Mouse (Mus musculus) limb, embryonic 11.5 days (tissue): ENCODE measurements at regions not wholly inside any gene's neighbourhood (a gene's known extent, or its start where the extent isn't known, plus 50 kb on each side); places are given as distances from the start of the nearest gene placed in this dataset.

Experiments used
- ATAC-seq: fragments of 200-750 bp; cut with Nextera tagmentation; 2 replicates; pipeline ENCODE4 v1.8.0; 2017; ENCODE audit warnings: low read depth; ENCODE audit not compliant: insufficient number of reproducible peaks, low FRiP score, low TSS enrichment
- DNase-seq: peaks from one replicate; pipeline ENCODE4 v3.0.0-alpha.2; 2015; ENCODE audit warnings: low spot score
- H3K27ac ChIP-seq: fragments of 300-500 bp; sonication (generic); replicated peaks from 2 replicates; pipeline ENCODE4 v1.5.1; 2014; ENCODE audit warnings: low read depth, mild to moderate bottlenecking, low read length
- H3K27me3 ChIP-seq: fragments of 300-500 bp; sonication (generic); 2 replicates; pipeline ENCODE4 v1.6.1; 2014; ENCODE audit warnings: mild to moderate bottlenecking, low read length, mixed read lengths; ENCODE audit not compliant: control insufficient read depth, insufficient read depth
- H3K36me3 ChIP-seq: fragments of 300-500 bp; sonication (generic); 2 replicates; pipeline ENCODE4 v1.6.1; 2014; ENCODE audit warnings: mild to moderate bottlenecking, low read length, moderate library complexity, mixed read lengths; ENCODE audit not compliant: control insufficient read depth, insufficient read depth
- H3K4me1 ChIP-seq: fragments of 300-500 bp; sonication (generic); 2 replicates; pipeline ENCODE4 v1.6.1; 2014; ENCODE audit warnings: low read length, mixed read lengths; ENCODE audit not compliant: control insufficient read depth, insufficient read depth
- H3K4me2 ChIP-seq: fragments of 300-500 bp; sonication (generic); 2 replicates; pipeline ENCODE4 v1.6.1; 2014; ENCODE audit warnings: low read depth, mild to moderate bottlenecking, moderate library complexity; ENCODE audit not compliant: severe bottlenecking
- H3K4me3 ChIP-seq: fragments of 300-500 bp; sonication (generic); 2 replicates; pipeline ENCODE4 v1.5.1; 2014; ENCODE audit warnings: low read depth, low read length
- H3K9ac ChIP-seq: fragments of 300-500 bp; sonication (generic); 2 replicates; pipeline ENCODE4 v1.6.1; 2014; ENCODE audit warnings: mild to moderate bottlenecking, low read length
- H3K9me3 ChIP-seq: fragments of 300-500 bp; sonication (generic); 2 replicates; pipeline ENCODE4 v1.6.1; 2016; ENCODE audit warnings: low read length; ENCODE audit not compliant: control insufficient read depth
- WGBS: fragments of 180-500 bp; shearing (Covaris S2); extraction: QIAGEN DNeasy Blood & Tissue Kit; methylation state at CpG from one replicate; pipeline ENCODE4 v1.1.7; 2014; 5-methylcytosine and 5-hydroxymethylcytosine counted together

DNA sequence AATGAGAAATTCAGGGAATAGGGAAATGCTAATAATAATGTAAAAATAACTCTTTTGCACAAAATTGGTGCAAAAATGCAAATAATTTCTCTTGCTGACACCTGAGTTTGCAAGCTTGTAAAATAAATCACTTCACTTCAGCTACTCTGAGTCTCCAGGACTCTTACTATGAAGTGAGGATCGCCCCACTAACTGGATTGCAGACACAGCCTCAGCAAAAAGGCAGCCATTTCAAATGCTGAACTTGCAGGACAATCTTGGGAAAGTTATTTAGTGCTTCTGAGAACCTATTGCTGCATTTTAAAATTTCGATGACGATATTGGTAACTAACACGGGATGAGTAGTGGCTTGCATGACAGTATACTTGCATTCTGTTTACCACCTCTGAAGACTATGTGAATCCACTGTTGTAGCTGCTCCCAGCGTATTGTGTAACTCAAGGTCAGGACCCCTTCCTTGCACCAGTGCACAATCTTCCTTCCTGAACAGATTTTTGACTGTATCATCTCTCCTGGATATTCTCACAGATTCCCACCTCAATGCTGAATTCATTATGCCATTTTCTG lies 3051.4 kb upstream of the Lrrc6 start:
- no peak overlapping the region for H3K4me2 ChIP-seq
- no peaks in the 10 kb centered on the region for H3K9me3 ChIP-seq
- 90% methylated on average over 5 of the region's 5 CpGs for WGBS
- H3K27me3 ChIP-seq = no peaks in the 10 kb centered on the region
- ATAC-seq = no peak
- no peak overlapping the region for H3K4me3 ChIP-seq
- H3K36me3 ChIP-seq = no peaks in the 10 kb centered on the region
- H3K9ac ChIP-seq = no peak overlapping the region
- H3K4me1 ChIP-seq = no peaks in the 10 kb centered on the region
- H3K27ac ChIP-seq = no peak overlapping the region
- no peak for DNase-seq

DNA sequence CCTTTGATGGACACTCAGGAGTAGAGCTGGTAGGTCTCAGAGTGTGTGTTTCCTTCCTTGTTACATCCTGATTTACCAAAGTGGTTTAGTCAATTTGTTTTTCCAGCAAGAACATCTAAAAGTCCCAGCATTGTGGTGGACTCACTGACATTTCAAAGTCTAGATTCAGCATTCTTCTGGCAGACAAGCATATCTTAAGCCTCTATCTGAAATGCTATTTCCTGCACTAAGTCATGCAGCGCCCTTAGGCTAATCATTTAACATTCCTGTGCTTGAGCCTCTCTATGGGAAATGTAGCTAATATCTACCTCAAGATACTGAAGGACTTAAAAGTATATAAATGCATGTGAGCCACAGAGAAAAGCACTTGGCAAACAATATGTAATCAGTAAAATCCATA lies 3050.3 kb upstream of the Lrrc6 start:
- H3K9me3 ChIP-seq = no peaks in the 10 kb centered on the region
- no peak overlapping the region for H3K4me3 ChIP-seq
- ATAC-seq (no peak), DNase-seq (no peak)
- H3K27ac ChIP-seq = no peak overlapping the region
- no peaks in the 10 kb centered on the region for H3K4me1 ChIP-seq
- no peaks in the 10 kb centered on the region for H3K36me3 ChIP-seq
- H3K27me3 ChIP-seq = no peaks in the 10 kb centered on the region
- H3K4me2 ChIP-seq = no peak overlapping the region
- 79% methylated on average over 1 of the region's 1 CpGs for WGBS
- no peak overlapping the region for H3K9ac ChIP-seq

DNA sequence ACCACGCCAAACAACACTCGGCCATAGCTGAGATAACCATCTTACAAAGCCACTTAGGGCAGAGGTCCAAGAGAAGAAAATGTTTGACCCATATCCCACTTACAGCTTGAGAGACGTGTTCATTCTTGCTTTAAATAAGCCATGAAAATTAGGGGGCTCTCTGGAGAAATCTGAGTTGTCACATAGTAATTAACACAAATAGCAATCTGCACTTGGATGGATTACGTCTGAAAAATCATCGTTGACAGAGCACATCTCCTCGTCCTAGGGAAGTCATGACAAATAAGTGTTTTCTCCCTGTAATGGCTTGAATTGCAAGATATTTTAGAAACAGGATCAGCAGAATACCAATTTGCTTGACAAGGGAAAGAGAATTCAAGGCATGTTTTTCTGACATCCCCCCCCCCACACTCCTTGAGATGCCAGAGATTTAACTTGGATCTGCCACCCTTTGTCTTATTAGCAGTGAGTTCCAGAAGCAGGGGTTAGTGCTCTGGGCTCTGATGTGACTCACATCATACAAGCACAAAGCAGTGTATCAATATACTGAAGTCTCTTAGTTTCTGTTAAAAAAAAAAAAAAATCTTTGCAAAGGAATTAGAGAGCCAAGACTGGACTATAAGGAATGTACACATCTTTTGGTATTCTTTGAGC lies 3025.9 kb upstream of the Lrrc6 start:
- Histone ChIP-seq H3K27me3 (no peaks in the 10 kb centered on the region), H3K9me3 (no peaks in the 10 kb centered on the region), H3K4me1 (no peaks in the 10 kb centered on the region), H3K4me2 (no peak overlapping the region), H3K36me3 (no peaks in the 10 kb centered on the region), H3K27ac (no peak overlapping the region), H3K4me3 (no peak overlapping the region), H3K9ac (no peak overlapping the region)
- DNase-seq (no peak), ATAC-seq (no peak)
- WGBS = 75% methylated on average over 6 of the region's 6 CpGs

DNA sequence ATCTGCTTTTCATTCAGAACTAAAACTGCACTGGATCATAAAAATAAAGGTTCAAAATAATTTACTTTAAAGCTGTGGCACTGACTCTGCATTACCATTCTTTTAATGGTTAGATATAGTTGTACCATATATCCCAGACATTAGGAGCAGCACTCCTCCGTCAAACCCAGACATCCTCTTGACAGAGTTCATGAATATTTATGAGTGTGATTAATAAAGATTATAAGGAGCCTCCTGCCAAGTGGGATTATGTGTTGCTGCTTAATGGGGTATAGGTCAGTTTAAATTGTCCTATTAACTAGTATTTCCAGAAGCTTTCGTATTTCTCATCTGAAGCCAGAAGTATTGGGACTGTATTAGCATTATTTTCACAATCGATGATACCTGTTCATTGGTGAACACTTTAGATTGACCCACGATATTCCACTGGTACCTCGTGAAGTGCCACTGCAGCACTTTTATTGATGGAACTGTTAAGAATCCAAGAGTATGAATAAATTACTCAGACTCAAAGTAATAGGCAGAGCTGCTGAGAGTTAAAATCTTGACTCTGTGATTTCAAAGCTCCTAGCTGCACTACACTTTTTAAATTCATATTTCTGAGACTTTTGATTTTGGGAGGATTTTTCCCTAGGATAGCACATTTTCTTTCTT lies 2983.8 kb upstream of the Lrrc6 start:
- no peak for ATAC-seq
- 83% methylated on average over 5 of the region's 5 CpGs for WGBS

DNA sequence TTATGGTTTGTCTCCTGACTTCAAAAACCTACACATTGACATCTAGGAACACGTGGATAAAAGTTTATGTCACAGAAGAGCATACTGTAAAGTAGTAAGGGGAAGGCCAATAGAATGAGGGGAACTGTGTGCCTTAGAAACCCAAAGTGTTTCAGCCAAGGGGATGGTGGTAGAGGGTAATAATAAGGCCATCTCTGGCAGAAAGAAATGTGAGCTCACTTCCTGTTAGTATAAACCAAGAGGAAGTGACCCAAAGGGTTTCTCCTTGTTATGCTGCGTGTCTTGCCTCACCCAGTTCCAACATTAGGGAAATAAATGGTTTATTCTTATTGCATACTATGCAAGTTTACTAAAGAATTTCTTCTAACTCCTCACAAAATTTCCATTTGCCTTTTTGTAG lies 2982.4 kb upstream of the Lrrc6 start:
- 65% methylated on average over 2 of the region's 2 CpGs for WGBS
- no peaks in the 10 kb centered on the region for H3K4me1 ChIP-seq
- H3K4me3 ChIP-seq = no peak overlapping the region
- no peak overlapping the region for H3K27ac ChIP-seq
- no peak for ATAC-seq
- DNase-seq = no peak
- H3K4me2 ChIP-seq = no peak overlapping the region
- no peaks in the 10 kb centered on the region for H3K9me3 ChIP-seq
- no peak overlapping the region for H3K9ac ChIP-seq
- H3K27me3 ChIP-seq = no peaks in the 10 kb centered on the region
- no peaks in the 10 kb centered on the region for H3K36me3 ChIP-seq

More for the DNA sequence above, 2983.8 kb upstream of the Lrrc6 start:
- Histone ChIP-seq H3K9ac (no peak overlapping the region), H3K27me3 (no peaks in the 10 kb centered on the region), H3K9me3 (no peaks in the 10 kb centered on the region), H3K4me1 (no peaks in the 10 kb centered on the region), H3K36me3 (no peaks in the 10 kb centered on the region), H3K27ac (no peak overlapping the region), H3K4me3 (no peak overlapping the region), H3K4me2 (no peak overlapping the region)
- DNase-seq = no peak

DNA sequence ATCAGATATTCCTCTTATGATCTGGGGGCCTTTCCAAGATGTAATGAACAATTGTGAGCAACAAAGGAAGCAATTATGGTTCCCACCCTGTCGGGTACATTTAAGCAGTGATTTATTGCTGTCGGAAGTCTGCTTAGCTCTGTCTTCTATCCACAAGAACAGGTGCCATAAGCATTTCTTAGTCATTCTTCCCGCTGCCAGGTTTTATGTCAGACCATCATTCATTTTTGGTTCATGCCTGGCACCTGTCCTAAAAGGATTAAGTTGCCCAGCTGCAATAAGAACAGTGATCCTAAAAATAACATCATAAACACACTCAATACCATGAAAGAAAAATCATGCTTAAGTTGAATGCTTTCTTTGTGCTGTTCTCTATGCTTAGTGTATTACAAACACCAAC lies 2980.4 kb upstream of the Lrrc6 start:
- Histone ChIP-seq H3K4me2 (no peak overlapping the region), H3K27ac (no peak overlapping the region), H3K36me3 (no peaks in the 10 kb centered on the region), H3K9me3 (no peaks in the 10 kb centered on the region), H3K4me1 (no peaks in the 10 kb centered on the region), H3K4me3 (no peak overlapping the region), H3K9ac (no peak overlapping the region), H3K27me3 (no peaks in the 10 kb centered on the region)
- DNase-seq = no peak
- 68% methylated on average over 3 of the region's 3 CpGs for WGBS
- ATAC-seq = no peak; the same call in 1 of the 2 replicates

DNA sequence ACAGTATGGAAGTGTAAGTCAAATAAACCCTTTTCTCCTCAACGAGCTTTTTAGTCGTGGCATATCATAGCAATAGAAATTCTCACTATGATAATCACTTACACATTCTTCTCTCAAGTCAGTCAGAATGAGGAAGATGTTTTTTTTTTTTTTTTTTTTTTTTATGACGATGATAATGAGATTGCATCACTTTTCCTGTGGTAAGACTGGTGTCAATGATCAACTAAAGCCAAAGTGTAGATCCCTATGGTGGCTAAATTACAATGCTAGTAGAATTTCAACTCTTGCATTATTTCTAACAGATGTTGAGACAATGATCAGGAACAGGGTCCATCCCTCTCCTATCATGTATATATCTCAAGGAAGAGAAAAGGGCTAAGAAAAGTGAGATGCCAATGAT lies 2976.3 kb upstream of the Lrrc6 start:
- no peak overlapping the region for H3K27ac ChIP-seq
- WGBS = 76% methylated on average over 3 of the region's 3 CpGs
- ATAC-seq (no peak), DNase-seq (no peak)
- H3K36me3 ChIP-seq = no peaks in the 10 kb centered on the region
- no peaks in the 10 kb centered on the region for H3K27me3 ChIP-seq
- H3K9ac ChIP-seq = no peak overlapping the region
- no peaks in the 10 kb centered on the region for H3K9me3 ChIP-seq
- H3K4me3 ChIP-seq = no peak overlapping the region
- H3K4me2 ChIP-seq = no peak overlapping the region
- H3K4me1 ChIP-seq = no peaks in the 10 kb centered on the region

DNA sequence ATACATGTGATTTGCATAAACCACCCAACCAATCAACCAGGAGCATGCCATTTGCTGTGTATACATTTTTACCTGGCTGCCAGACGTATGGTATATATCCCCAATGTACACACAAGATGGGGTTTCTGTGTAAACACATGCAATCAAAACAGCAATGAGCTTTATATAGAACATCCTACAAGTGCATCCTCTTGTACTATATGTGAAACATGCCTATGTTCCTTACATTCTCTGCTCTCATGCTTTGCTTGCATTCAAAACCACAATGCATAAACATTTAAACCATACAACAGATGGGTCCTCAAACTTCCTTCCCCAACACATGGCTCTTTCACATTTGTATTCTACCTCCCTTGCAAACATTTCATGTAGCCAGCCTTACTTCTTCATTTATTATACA lies 2968.9 kb upstream of the Lrrc6 start:
- 74% methylated on average over 1 of the region's 1 CpGs for WGBS
- H3K27ac ChIP-seq = no peak overlapping the region
- no peaks in the 10 kb centered on the region for H3K4me1 ChIP-seq
- no peak overlapping the region for H3K9ac ChIP-seq
- H3K27me3 ChIP-seq = no peaks in the 10 kb centered on the region
- ATAC-seq (no peak), DNase-seq (no peak)
- no peak overlapping the region for H3K4me2 ChIP-seq
- no peak overlapping the region for H3K4me3 ChIP-seq
- H3K9me3 ChIP-seq = no peaks in the 10 kb centered on the region
- no peaks in the 10 kb centered on the region for H3K36me3 ChIP-seq
